Mouse (Mus musculus) liver, embryonic 11.5 days (tissue): ENCODE data around the gene Mpz. TPM values are rescaled to one million over a fixed set of nuclear protein-coding genes. Genes with fewer than 3 reads are reported as not detected.

Source experiments
- ATAC-seq: fragments of 200-750 bp; cut with Nextera tagmentation; replicated peaks from 2 replicates; pipeline ENCODE4 v1.8.0; 2017; ENCODE audit warnings: moderate number of reproducible peaks, mild to moderate bottlenecking, moderate TSS enrichment, moderate library complexity; ENCODE audit not compliant: low FRiP score
- DNase-seq: peaks from one replicate; pipeline ENCODE4 v3.0.0-alpha.2; 2017; ENCODE audit warnings: low spot score
- H3K27ac ChIP-seq: fragments of 300-500 bp; sonication (generic); 2 replicates; pipeline ENCODE4 v1.5.1; 2014; ENCODE audit warnings: mild to moderate bottlenecking, low read depth, low read length, control low read depth
- H3K27me3 ChIP-seq: fragments of 300-500 bp; sonication (generic); replicated peaks from 2 replicates; pipeline ENCODE4 v1.6.1; 2014; ENCODE audit warnings: low read length, mixed read lengths; ENCODE audit not compliant: control insufficient read depth, insufficient read depth
- H3K36me3 ChIP-seq: fragments of 300-500 bp; sonication (generic); 2 replicates; pipeline ENCODE4 v1.6.1; 2014; ENCODE audit warnings: mild to moderate bottlenecking, low read length, moderate library complexity, mixed read lengths; ENCODE audit not compliant: control insufficient read depth, insufficient read depth
- H3K4me1 ChIP-seq: fragments of 300-500 bp; sonication (generic); replicated peaks from 2 replicates; pipeline ENCODE4 v1.6.1; 2014; ENCODE audit warnings: low read length, mixed read lengths; ENCODE audit not compliant: control insufficient read depth, insufficient read depth
- H3K4me2 ChIP-seq: fragments of 300-500 bp; sonication (generic); 2 replicates; pipeline ENCODE4 v1.6.1; 2014; ENCODE audit warnings: mild to moderate bottlenecking, control low read depth, moderate library complexity
- H3K4me3 ChIP-seq: fragments of 300-500 bp; sonication (generic); 2 replicates; pipeline ENCODE4 v1.5.1; 2014; ENCODE audit warnings: low read depth, low read length, control low read depth
- H3K9ac ChIP-seq: fragments of 300-500 bp; sonication (generic); 2 replicates; pipeline ENCODE4 v1.6.1; 2014; ENCODE audit warnings: low read depth, low read length, control low read depth
- H3K9me3 ChIP-seq: fragments of 300-500 bp; sonication (generic); 2 replicates; pipeline ENCODE4 v1.6.1; 2016; ENCODE audit warnings: low read length, inconsistent platforms, mixed read lengths; ENCODE audit not compliant: control insufficient read depth
- WGBS: fragments of 180-500 bp; shearing (Covaris S2); extraction: QIAGEN DNeasy Blood & Tissue Kit; methylation state at CpG from one replicate; pipeline ENCODE4 v1.1.7; 2014; 5-methylcytosine and 5-hydroxymethylcytosine counted together
- polyA plus RNA-seq: library from polyadenylated mRNA; unstranded; fragments of >200 nt; fragmentation: Nextera tagmentation; extraction: Ambion mirVana; gene quantifications from 2 replicates; pipeline ENCODE4 v1.2.1, GENCODE M21; 2014

Mpz gene
- polyA plus RNA-seq, 1 experiment from 2014 or later: not detected

DNA sequence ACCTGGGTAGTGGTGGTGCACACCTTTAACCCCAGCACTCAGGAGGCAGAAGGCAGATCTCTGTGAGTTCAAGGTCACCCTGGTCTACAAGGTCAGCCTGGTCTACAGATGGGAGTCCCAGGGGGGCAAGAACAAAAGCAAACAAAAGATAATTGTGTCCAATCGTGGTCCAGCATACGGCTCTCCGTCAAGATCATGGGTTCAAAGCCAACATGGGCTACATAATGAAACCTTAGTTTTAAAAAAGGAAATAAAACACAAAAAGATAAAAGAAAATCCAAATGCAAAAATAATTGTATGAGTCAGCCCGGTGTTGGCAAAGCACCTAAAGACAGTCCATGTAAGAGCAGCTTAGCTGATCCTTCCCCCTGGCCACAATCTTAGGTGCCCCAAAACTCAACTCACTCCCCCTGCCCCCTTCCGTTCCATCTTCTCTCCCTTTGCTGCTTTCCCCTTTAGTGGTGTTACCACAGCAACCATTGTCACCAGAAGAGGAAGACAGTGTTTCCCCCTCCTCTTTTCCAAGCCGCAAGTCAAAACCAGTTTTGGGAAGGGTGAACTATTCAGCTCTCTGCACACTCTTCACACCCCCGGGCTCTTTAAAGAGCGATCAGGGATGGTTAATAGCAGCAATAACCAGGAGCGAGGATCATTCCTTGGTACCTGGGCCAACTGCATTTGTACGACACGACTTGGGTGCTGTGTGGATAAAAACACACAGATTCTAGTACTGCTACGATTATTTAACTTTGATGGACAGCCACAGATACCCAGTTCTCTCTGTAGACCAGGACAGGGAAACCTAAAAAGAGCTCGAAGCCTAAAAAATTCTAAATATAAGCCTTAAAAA, 37.6 kb downstream of the Mpz start:
- 58% methylated on average over 13 of the region's 13 CpGs for WGBS
- Histone ChIP-seq H3K9ac (no peak overlapping the region), H3K4me1 (peaks cover 12% of the 10 kb centered on the region)

GRCm38 (mm10) chr1:171189046-171189445, 38.5 kb downstream of the Mpz start:
- no peak overlapping the region for H3K4me3 ChIP-seq
- WGBS: 45% methylated on average over 8 of the region's 8 CpGs
- no peak for ATAC-seq
- no peak for DNase-seq
- no peak overlapping the region for H3K4me2 ChIP-seq
- H3K27me3 ChIP-seq: peaks cover 21% of the 10 kb centered on the region
- no peak overlapping the region for H3K27ac ChIP-seq
- no peaks in the 10 kb centered on the region for H3K36me3 ChIP-seq
- no peak overlapping the region for H3K9ac ChIP-seq
- no peaks in the 10 kb centered on the region for H3K9me3 ChIP-seq
- H3K4me1 ChIP-seq: peaks cover 13% of the 10 kb centered on the region

More for the DNA sequence above, 37.6 kb downstream of the Mpz start:
- H3K4me3 ChIP-seq: no peak overlapping the region
- H3K4me2 ChIP-seq: no peak overlapping the region
- no peak overlapping the region for H3K27ac ChIP-seq
- no peaks in the 10 kb centered on the region for H3K36me3 ChIP-seq
- H3K27me3 ChIP-seq: peaks cover 12% of the 10 kb centered on the region
- no peak for DNase-seq
- no peaks in the 10 kb centered on the region for H3K9me3 ChIP-seq
- no peak for ATAC-seq

- 55% methylated on average over 14 of the region's 14 CpGs for WGBS
- H3K27me3 ChIP-seq: peaks cover 27% of the 10 kb centered on the region
- H3K4me1 ChIP-seq: peaks cover 13% of the 10 kb centered on the region
Observed at GRCm38 (mm10) chr1:171189476-171190114, 39.1 kb downstream of the Mpz start.

DNA sequence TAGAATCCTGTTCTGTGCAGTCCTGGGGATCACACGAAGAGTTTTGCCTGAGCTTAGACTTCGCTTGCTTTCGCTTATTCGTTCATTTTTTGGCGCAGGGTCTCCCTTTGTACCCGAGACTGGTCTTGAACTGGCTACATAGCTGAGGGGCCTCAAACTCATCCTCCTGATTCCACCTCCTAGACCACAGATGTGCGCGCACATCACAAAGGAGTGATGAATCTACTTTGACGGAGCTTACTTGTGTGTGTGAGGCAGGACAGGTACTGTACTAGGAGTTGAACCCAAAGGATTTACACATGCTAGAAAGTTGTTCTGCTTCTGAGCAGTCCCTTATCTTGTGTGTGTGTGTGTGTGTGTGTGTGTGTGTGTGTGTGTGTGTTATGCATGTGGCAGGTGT, 40.3 kb downstream of the Mpz start:
- Histone ChIP-seq H3K9me3 (no peaks in the 10 kb centered on the region), H3K27ac (no peak overlapping the region), H3K4me1 (peaks cover 13% of the 10 kb centered on the region), H3K4me3 (no peak overlapping the region), H3K27me3 (peaks cover 39% of the 10 kb centered on the region), H3K4me2 (no peak overlapping the region), H3K36me3 (no peaks in the 10 kb centered on the region), H3K9ac (no peak overlapping the region)
- no peak for DNase-seq
- no peak for ATAC-seq
- 89% methylated on average over 9 of the region's 9 CpGs for WGBS

More at GRCm38 (mm10) chr1:171189476-171190114, 39.1 kb downstream of the Mpz start:
- no peaks in the 10 kb centered on the region for H3K36me3 ChIP-seq
- no peaks in the 10 kb centered on the region for H3K9me3 ChIP-seq
- ATAC-seq (no peak), DNase-seq (no peak)
- H3K27ac ChIP-seq: no peak overlapping the region
- H3K9ac ChIP-seq: no peak overlapping the region
- no peak overlapping the region for H3K4me2 ChIP-seq
- no peak overlapping the region for H3K4me3 ChIP-seq

DNA sequence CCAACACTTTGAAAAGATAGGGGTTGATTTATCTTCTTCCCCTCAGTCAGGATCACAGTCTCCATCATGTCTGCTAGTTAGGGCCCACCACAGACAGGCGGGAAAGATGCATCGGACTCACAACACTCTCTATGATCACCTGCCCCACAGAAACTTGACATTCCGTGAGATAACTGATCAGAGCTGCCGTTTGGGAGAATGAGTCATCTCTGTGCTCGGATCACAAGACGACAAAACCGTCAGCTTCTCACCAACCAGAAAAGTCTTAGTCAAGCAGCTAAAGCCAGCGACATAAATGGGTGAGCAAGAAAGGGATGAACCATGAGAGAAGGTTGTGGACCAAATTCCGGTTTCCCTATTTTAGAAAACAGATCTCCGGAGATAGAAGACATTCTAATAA, 41.8 kb downstream of the Mpz start:
- peaks cover 13% of the 10 kb centered on the region for H3K4me1 ChIP-seq
- H3K9ac ChIP-seq: no peak overlapping the region
- H3K9me3 ChIP-seq: no peaks in the 10 kb centered on the region
- H3K36me3 ChIP-seq: no peaks in the 10 kb centered on the region
- DNase-seq (no peak), ATAC-seq (no peak)
- H3K27ac ChIP-seq: no peak overlapping the region
- H3K4me3 ChIP-seq: no peak overlapping the region
- H3K27me3 ChIP-seq: peaks cover 50% of the 10 kb centered on the region
- no peak overlapping the region for H3K4me2 ChIP-seq
- 43% methylated on average over 10 of the region's 10 CpGs for WGBS

DNA sequence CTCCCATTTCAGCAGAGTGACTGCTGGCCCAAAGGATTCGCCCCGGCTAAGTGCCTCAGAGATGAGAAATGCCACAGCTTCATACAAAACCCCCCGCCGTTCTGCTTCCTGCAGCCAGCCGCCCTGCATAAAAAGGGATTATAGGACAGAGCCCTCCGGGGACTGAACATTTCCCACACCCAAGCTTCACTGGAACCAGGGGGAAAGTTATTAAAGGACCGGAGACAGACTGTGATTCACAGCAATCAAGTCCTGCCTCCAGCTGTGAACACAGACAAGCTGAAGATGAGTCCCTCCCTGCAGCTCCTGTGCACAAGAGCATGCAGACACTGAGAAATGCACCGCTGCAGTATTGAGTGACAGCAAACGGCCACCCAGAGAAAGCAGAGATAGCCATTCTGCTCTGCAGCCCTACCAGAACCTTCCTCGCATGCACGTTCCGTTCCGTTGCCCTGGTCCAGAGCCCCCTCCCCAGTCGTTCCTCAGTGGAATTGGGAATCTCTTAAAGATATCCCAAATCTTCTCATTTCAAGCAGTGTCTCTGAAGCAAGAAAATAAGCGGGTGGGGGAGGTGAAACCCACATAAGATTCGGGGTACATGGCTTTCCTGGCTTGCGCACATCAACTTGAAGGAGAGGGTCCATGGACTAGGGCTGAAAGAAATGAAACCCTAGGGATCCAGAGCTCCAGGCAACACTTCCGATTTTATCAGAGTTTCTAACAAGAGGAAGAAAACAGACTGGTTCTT, 42.8 kb downstream of the Mpz start:
- whole genome bisulfite sequencing: 6% methylated on average over 18 of the region's 18 CpGs
- Histone ChIP-seq H3K27me3 (peaks cover 50% of the 10 kb centered on the region), H3K4me2 (peak overlapping the region; percentile 49), H3K36me3 (no peaks in the 10 kb centered on the region), H3K4me1 (peaks cover 13% of the 10 kb centered on the region), H3K9me3 (no peaks in the 10 kb centered on the region), H3K9ac (no peak overlapping the region), H3K27ac (no peak overlapping the region), H3K4me3 (0 out of 2 replicates have a peak overlapping the region, but pooled peaks have one; percentile 0)
- no peak for DNase-seq
- ATAC-seq: no peak

DNA sequence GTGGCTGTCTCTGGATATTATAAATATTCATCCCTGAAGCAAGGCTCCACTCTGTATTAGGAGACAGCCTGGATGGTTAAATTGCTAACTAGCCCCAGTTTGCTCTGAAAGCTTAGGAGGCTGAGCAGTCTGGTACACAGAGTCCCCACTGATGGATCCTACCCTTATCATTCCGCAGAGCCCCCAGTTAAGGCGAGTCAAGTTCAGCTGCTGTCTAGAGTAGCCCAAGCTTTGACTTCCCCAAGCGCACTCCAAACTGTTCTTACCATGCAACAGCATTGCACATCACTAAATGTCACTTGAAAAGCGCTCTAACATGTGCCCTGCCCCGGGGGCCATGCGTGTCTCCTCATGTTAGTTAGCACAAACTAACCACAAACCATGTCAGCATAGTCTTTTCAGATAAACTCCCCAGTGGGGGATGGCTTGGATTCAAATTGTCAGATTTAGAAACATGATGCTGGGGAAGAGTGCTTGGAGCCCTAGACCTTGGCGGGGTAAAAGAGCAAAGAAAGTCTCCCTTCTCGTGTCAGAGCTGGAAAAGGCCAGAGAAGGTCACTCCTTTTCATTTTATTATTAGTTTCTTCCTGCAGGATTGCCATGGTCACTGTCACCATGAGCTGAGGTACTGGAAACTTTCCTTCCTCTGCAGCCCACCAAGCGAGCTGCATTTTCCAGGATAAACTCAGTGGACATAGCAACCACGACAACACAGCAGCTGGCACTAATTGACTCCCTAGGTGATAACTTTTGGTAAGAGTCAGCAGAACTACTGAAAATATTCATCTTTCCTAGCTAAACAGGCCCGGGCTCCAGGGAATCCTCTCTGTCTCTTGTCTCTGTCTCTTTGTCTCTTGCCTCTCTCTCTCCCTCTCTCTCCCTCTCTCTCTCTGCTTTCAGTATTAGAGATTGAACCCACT, 43.7 kb downstream of the Mpz start:
- no peak overlapping the region for H3K4me3 ChIP-seq
- H3K4me1 ChIP-seq: peaks cover 11% of the 10 kb centered on the region
- peaks cover 50% of the 10 kb centered on the region for H3K27me3 ChIP-seq
- H3K9ac ChIP-seq: no peak overlapping the region
- 30% methylated on average over 11 of the region's 11 CpGs for WGBS
- H3K27ac ChIP-seq: no peak overlapping the region
- no peak for ATAC-seq
- no peaks in the 10 kb centered on the region for H3K36me3 ChIP-seq
- H3K4me2 ChIP-seq: no peak overlapping the region; the same call in 1 of the 2 replicates
- no peaks in the 10 kb centered on the region for H3K9me3 ChIP-seq
- DNase-seq: no peak
